ENCODE assay signal across 8 mouse cellular contexts in genomic region chrX:151344501-151344984, GRCm38 (mm10). TPM values are rescaled to one million over a fixed set of nuclear protein-coding genes. Genes with fewer than 3 reads are reported as not detected.
DNase-seq lines count a peak whose midpoint lies in the region; ATAC-seq lines count a peak whose summit lies in the region.

No protein-coding gene starts in this region.

- H3K36me3 ChIP-seq in forebrain, embryonic 16.5 days (ENCODE audit: control insufficient read depth, insufficient read depth): no peaks in the 10 kb centered on the region
- 0 out of 2 replicates have a peak, but pooled peaks cover 2% of the 10 kb centered on the region for H3K36me3 ChIP-seq in lung, embryonic 16.5 days (ENCODE audit: control insufficient read depth, insufficient read depth, low read length)

- peak overlapping the region; percentile 61 for H3K4me2 ChIP-seq in forebrain, embryonic 16.5 days (ENCODE audit: low read length)
- H3K4me2 ChIP-seq in lung, embryonic 16.5 days (ENCODE audit: low read depth, low read length): peak overlapping the region; percentile 66

- H3K27me3 ChIP-seq in forebrain, embryonic 16.5 days (replicated peaks; ENCODE audit: control insufficient read depth, insufficient read depth, low read length): no peaks in the 10 kb centered on the region
- 0 out of 2 replicates have a peak, but pooled peaks cover 2% of the 10 kb centered on the region for H3K27me3 ChIP-seq in lung, embryonic 16.5 days (ENCODE audit: control insufficient read depth, insufficient read depth, low read depth, low read length)

- peak overlapping the region; percentile 61 for H3K4me3 ChIP-seq in forebrain, embryonic 16.5 days (replicated peaks; ENCODE audit: low read length)
- H3K4me3 ChIP-seq in lung, embryonic 16.5 days (ENCODE audit: low read length): peak overlapping the region; percentile 71

- H3K9me3 ChIP-seq in forebrain, embryonic 16.5 days (ENCODE audit: control insufficient read depth, low read length): no peaks in the 10 kb centered on the region
- no peaks in the 10 kb centered on the region for H3K9me3 ChIP-seq in lung, embryonic 16.5 days (ENCODE audit: control insufficient read depth, low read length)

- H3K9ac ChIP-seq in forebrain, embryonic 16.5 days (replicated peaks; ENCODE audit: low read depth, low read length): peak overlapping the region; percentile 63
- peak overlapping the region; percentile 77 for H3K9ac ChIP-seq in lung, embryonic 16.5 days (ENCODE audit: low read length)

- DNase-seq in MN1 (ENCODE audit: low spot score): peak; percentile 50
- peak; percentile 58 for DNase-seq in cerebellum, adult 11 months
- DNase-seq in layer of hippocampus, adult 8-10 months (ENCODE audit: low spot score in 2 of 2): peak; percentile 29 to 33
- DNase-seq in ovary, postnatal 10 days (ENCODE audit: low spot score): peak; percentile 10
- DNase-seq in thymus, postnatal 10 days (ENCODE audit: low spot score in 2 of 2): peak; percentile 55

- H3K27ac ChIP-seq in forebrain, embryonic 16.5 days (ENCODE audit: low read length): peak overlapping the region; percentile 92
- peak overlapping the region; percentile 83 for H3K27ac ChIP-seq in lung, embryonic 16.5 days (ENCODE audit: low read length)

- H3K4me1 ChIP-seq in forebrain, embryonic 16.5 days (replicated peaks; ENCODE audit: control insufficient read depth, insufficient read depth, low read length): peaks cover 16% of the 10 kb centered on the region
- 0 out of 2 replicates have a peak, but pooled peaks cover 3% of the 10 kb centered on the region for H3K4me1 ChIP-seq in lung, embryonic 16.5 days (replicated peaks; ENCODE audit: control insufficient read depth, insufficient read depth, low read length)

- ATAC-seq in forebrain, embryonic 16.5 days: peak; percentile 49
- peak; percentile 55 to 76 for ATAC-seq in hematopoietic stem cell, adult 5-6 weeks (replicated peaks in 1 of 2; ENCODE audit: insufficient read depth in 1 of 2, low FRiP score in 2 of 2, low TSS enrichment in 1 of 2, low read depth in 1 of 2, poor library complexity in 2 of 2, severe bottlenecking in 2 of 2)
- peak; percentile 58 for ATAC-seq in lung, embryonic 16.5 days (ENCODE audit: low read depth)

- 23% methylated on average over 33 of the region's 33 CpGs for WGBS in forebrain, embryonic 16.5 days
- 19% methylated on average over 30 of the region's 33 CpGs for WGBS in lung, embryonic 16.5 days

RNA-seq across cellular contexts. Expression of gene Fam120c, which starts 0.6 kb away (rescaled TPM):
- polyA plus RNA-seq in forebrain, embryonic 16.5 days (2015; fragmentation: Nextera tagmentation; extraction: Ambion mirVana): 8.6 and 9.0 TPM in 2 replicates
- 11.5 and 11.8 TPM in 2 replicates for total RNA-seq in hematopoietic stem cell, adult 5-6 weeks (2017)
- total RNA-seq in layer of hippocampus, adult 8-10 months (2022): 10 to 100 TPM; 44.1 to 51.3 (median 49.3) TPM
- 2.9 and 3.3 TPM in 2 replicates for polyA plus RNA-seq in lung, embryonic 16.5 days (2015; fragmentation: Nextera tagmentation; extraction: Ambion mirVana)

Comparison
In these comparisons a context has a peak if more than half of its experiments do, and no peak if none do; other contexts are left out.
1. Peak in every context shown above with its lines: DNase-seq, ATAC-seq, H3K4me3 ChIP-seq and H3K27ac ChIP-seq.